Mouse (Mus musculus) MEL (cell line): ENCODE measurements at regions not wholly inside any gene's neighbourhood (a gene's known extent, or its start where the extent isn't known, plus 50 kb on each side); places are given as distances from the start of the nearest gene placed in this dataset.

ENCODE experiments used
- DNase-seq: peaks from one replicate; pipeline ENCODE4 v3.0.0; 2011; ENCODE audit warnings: low read depth, low spot score
- H3K27ac ChIP-seq: 2 replicates; pipeline ENCODE4 v1.5.1; 2012; ENCODE audit warnings: low read depth, mild to moderate bottlenecking, control low read depth, low read length, moderate library complexity; ENCODE audit not compliant: control insufficient read depth
- H3K27me3 ChIP-seq, 2 experiments: fragments of 150-350 bp in 1 of 2; sonication (generic) in 1 of 2; 2 replicates each; pipeline ENCODE4 v1.6.1; 2012; ENCODE audit warnings: low read length in 2 of 2, mild to moderate bottlenecking in 2 of 2, improper control_type of control experiment in 1 of 2, moderate library complexity in 1 of 2; ENCODE audit not compliant: insufficient read depth in 2 of 2, control insufficient read depth in 1 of 2
- H3K36me3 ChIP-seq, 2 experiments: 2 replicates each; pipeline ENCODE4 v1.6.1; 2012 to 2014; ENCODE audit warnings: low read length in 2 of 2, improper control_type of control experiment in 1 of 2, inconsistent platforms in 1 of 2, mild to moderate bottlenecking in 1 of 2; ENCODE audit not compliant: insufficient read depth in 2 of 2, control insufficient read depth in 1 of 2
- H3K4me1 ChIP-seq, 2 experiments: fragments of 150-350 bp in 1 of 2; sonication (generic) in 1 of 2; 2 replicates each; pipeline ENCODE4 v1.6.1; 2012; ENCODE audit warnings: low read length in 2 of 2, improper control_type of control experiment in 1 of 2, mild to moderate bottlenecking in 1 of 2; ENCODE audit not compliant: insufficient read depth in 2 of 2, control insufficient read depth in 1 of 2
- H3K4me3 ChIP-seq, 2 experiments: fragments of 150-350 bp in 1 of 2; sonication (generic) in 1 of 2; 2 replicates each; pipeline ENCODE4 v1.5.1; 2012; ENCODE audit warnings: low read depth in 2 of 2, low read length in 2 of 2, mild to moderate bottlenecking in 2 of 2, moderate library complexity in 2 of 2, control low read depth in 1 of 2, improper control_type of control experiment in 1 of 2; ENCODE audit not compliant: control insufficient read depth in 1 of 2, insufficient read depth in 1 of 2
- H3K79me2 ChIP-seq: 2 replicates; pipeline ENCODE4 v1.6.1; 2012; ENCODE audit warnings: mild to moderate bottlenecking, low read length, moderate library complexity; ENCODE audit not compliant: control insufficient read depth, poor library complexity, insufficient read depth
- H3K9ac ChIP-seq: 2 replicates; pipeline ENCODE4 v1.6.1; 2012; ENCODE audit warnings: low read depth, mild to moderate bottlenecking, control low read depth, low read length, moderate library complexity; ENCODE audit not compliant: control insufficient read depth, poor library complexity, severe bottlenecking
- H3K9me3 ChIP-seq: fragments of 150-350 bp; sonication (generic); replicated peaks from 2 replicates; pipeline ENCODE4 v1.6.1; 2012; ENCODE audit warnings: mild to moderate bottlenecking, low read length, improper control_type of control experiment, moderate library complexity; ENCODE audit not compliant: insufficient read depth
- CHD1 ChIP-seq: IDR thresholded peaks from 2 replicates; pipeline ENCODE4 v1.6.1; 2012; ENCODE audit warnings: low read depth, mild to moderate bottlenecking, inconsistent platforms, low read length, improper control_type of control experiment
- CHD2 ChIP-seq: IDR thresholded peaks from 2 replicates; pipeline ENCODE4 v1.6.1; 2011; ENCODE audit warnings: low read length, improper control_type of control experiment
- CTCF ChIP-seq, 3 experiments: IDR thresholded peaks in 2 of 3; conservative IDR thresholded peaks in 1 of 3; 2 replicates each; pipeline ENCODE4 v1.5.1; 2011 to 2012; ENCODE audit warnings: low read length in 3 of 3, low read depth in 2 of 3, mild to moderate bottlenecking in 2 of 3, improper control_type of control experiment in 1 of 3, inconsistent platforms in 1 of 3, mixed read lengths in 1 of 3, moderate library complexity in 1 of 3; ENCODE audit not compliant: control insufficient read depth in 1 of 3, insufficient read depth in 1 of 3, poor library complexity in 1 of 3, severe bottlenecking in 1 of 3
- E2F4 ChIP-seq: IDR thresholded peaks from 2 replicates; pipeline ENCODE4 v1.6.1; 2011; ENCODE audit warnings: low read depth, low read length, improper control_type of control experiment, borderline replicate concordance
- ELF1 ChIP-seq: IDR thresholded peaks from 2 replicates; pipeline ENCODE4 v1.6.1; 2014; ENCODE audit warnings: low read depth, mild to moderate bottlenecking, inconsistent platforms, low read length, improper control_type of control experiment, moderate library complexity
- EP300 ChIP-seq, 2 experiments: IDR thresholded peaks; 2 replicates each; pipeline ENCODE4 v1.6.1; 2011; ENCODE audit warnings: improper control_type of control experiment in 2 of 2, low read length in 2 of 2, low read depth in 1 of 2, mild to moderate bottlenecking in 1 of 2
- JUND ChIP-seq: IDR thresholded peaks from 2 replicates; pipeline ENCODE4 v1.6.1; 2011; ENCODE audit warnings: low read depth, mild to moderate bottlenecking, improper control_type of control experiment, low read length
- MAFK ChIP-seq: IDR thresholded peaks from 2 replicates; pipeline ENCODE4 v1.6.1; 2011; ENCODE audit warnings: low read depth, mild to moderate bottlenecking, low read length, improper control_type of control experiment, borderline replicate concordance
- MAX ChIP-seq: IDR thresholded peaks from 2 replicates; pipeline ENCODE4 v1.6.1; 2011; ENCODE audit warnings: low read length, improper control_type of control experiment
- MEF2A ChIP-seq: IDR thresholded peaks from 2 replicates; pipeline ENCODE4 v1.6.1; 2014; ENCODE audit warnings: low read depth, mild to moderate bottlenecking, inconsistent platforms, low read length, improper control_type of control experiment; ENCODE audit not compliant: poor library complexity, insufficient replicate concordance, severe bottlenecking; ENCODE audit errors: extremely low read depth
- MYC ChIP-seq: IDR thresholded peaks from 2 replicates; pipeline ENCODE4 v1.6.1; 2011; ENCODE audit warnings: low read depth, mild to moderate bottlenecking, low read length, improper control_type of control experiment, moderate library complexity
- NELFE ChIP-seq: IDR thresholded peaks from 2 replicates; pipeline ENCODE4 v1.6.1; 2011; ENCODE audit warnings: low read depth, low read length, improper control_type of control experiment
- POLR2AphosphoS2 ChIP-seq: IDR thresholded peaks from 2 replicates; pipeline ENCODE4 v1.6.1; 2011; ENCODE audit warnings: low read length, improper control_type of control experiment
- RAD21 ChIP-seq: IDR thresholded peaks from 2 replicates; pipeline ENCODE4 v1.6.1; 2011; ENCODE audit warnings: mild to moderate bottlenecking, low read depth, low read length, improper control_type of control experiment
- RCOR1 ChIP-seq: IDR thresholded peaks from 2 replicates; pipeline ENCODE4 v1.6.1; 2012; ENCODE audit warnings: low read depth, mild to moderate bottlenecking, inconsistent platforms, low read length, improper control_type of control experiment
- SIN3A ChIP-seq: IDR thresholded peaks from 2 replicates; pipeline ENCODE4 v1.6.1; 2012; ENCODE audit warnings: low read length, improper control_type of control experiment, inconsistent platforms
- TAL1 ChIP-seq: IDR thresholded peaks from 2 replicates; pipeline ENCODE4 v1.6.1; 2012; ENCODE audit warnings: mild to moderate bottlenecking, inconsistent platforms, low read length, moderate library complexity, mixed read lengths
- TCF12 ChIP-seq: IDR thresholded peaks from 2 replicates; pipeline ENCODE4 v1.6.1; 2014; ENCODE audit warnings: low read depth, mild to moderate bottlenecking, inconsistent platforms, low read length, improper control_type of control experiment, moderate library complexity
- USF1 ChIP-seq: IDR thresholded peaks from 2 replicates; pipeline ENCODE4 v1.6.1; 2014; ENCODE audit warnings: low read depth, mild to moderate bottlenecking, inconsistent platforms, low read length, improper control_type of control experiment, moderate library complexity
- ZC3H11A ChIP-seq: IDR thresholded peaks from 2 replicates; pipeline ENCODE4 v1.6.1; 2012; ENCODE audit warnings: low read depth, mild to moderate bottlenecking, inconsistent platforms, low read length, improper control_type of control experiment

DNA sequence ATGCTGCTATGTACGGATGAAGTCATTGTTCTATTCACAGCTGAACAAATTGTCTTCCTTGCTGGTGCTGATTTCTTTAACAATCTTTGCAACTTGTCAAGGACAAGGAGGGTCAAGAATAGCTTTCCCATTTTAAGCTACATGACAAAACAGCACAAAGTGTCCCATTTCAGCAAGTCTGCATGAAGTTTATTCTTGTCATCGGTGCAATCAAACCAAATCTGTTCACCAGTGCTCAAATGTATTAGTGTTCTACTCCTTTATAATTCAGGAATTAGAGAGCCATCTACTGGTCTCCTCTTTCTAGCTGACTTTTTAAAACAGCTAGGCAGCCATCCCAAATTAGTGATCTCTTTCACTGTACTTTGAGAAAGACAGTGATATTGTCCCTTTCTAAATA is 1040.8 kb downstream of the Galc start:
- Histone ChIP-seq H3K79me2 (no peaks in the 10 kb centered on the region), H3K4me1 (no peaks in the 10 kb centered on the region), H3K27ac (no peak overlapping the region), H3K36me3 (no peaks in the 10 kb centered on the region), H3K4me3 (no peak overlapping the region), H3K27me3 (no peaks in the 10 kb centered on the region), H3K9me3 (no peaks in the 10 kb centered on the region), H3K9ac (no peak overlapping the region)
- TF ChIP-seq MAX = no peak
- TF ChIP-seq NELFE = no peak
- no peak for TF ChIP-seq POLR2AphosphoS2
- TF ChIP-seq MAFK = no peak
- no peak for TF ChIP-seq E2F4
- no peak for TF ChIP-seq CHD2
- TF ChIP-seq USF1 = no peak
- no peak for TF ChIP-seq ELF1
- no peak for TF ChIP-seq CHD1
- TF ChIP-seq CTCF (IDR thresholded peaks at IDR 0.05 in 2 of 3, conservative IDR thresholded peaks at IDR 0.05 in 1 of 3; ENCODE audit: control insufficient read depth in 1 of 3, insufficient read depth in 1 of 3, low read depth in 2 of 3, low read length in 3 of 3, poor library complexity in 1 of 3, severe bottlenecking in 1 of 3) = no peak
- TF ChIP-seq TAL1 = no peak
- DNase-seq = no peak

DNA sequence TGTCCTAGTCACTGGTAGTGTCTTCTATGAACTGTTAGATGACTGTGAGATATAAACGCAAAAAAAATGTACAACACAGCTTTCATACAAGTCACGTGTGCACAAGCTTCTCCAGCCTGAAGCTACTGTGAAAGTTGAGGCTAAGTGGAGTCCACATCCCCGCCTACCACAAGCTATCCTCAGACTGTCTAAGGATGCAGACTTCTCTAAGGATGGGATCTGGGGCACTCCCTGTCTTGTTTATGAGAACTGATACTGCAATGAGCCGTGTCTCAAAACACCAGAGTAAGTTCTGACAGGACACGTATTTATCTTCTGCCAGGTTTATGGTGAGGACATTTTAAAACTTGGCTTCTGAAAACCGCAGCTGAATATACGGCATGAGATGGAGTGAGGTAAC is 1041.7 kb downstream of the Galc start:
- H3K79me2 ChIP-seq = no peaks in the 10 kb centered on the region
- TF ChIP-seq RCOR1 = no peak
- no peak for TF ChIP-seq TAL1
- TF ChIP-seq MYC = no peak
- TF ChIP-seq JUND = no peak
- no peak overlapping the region for H3K4me3 ChIP-seq
- H3K36me3 ChIP-seq = no peaks in the 10 kb centered on the region
- no peaks in the 10 kb centered on the region for H3K9me3 ChIP-seq
- H3K4me1 ChIP-seq = no peaks in the 10 kb centered on the region
- no peak overlapping the region for H3K27ac ChIP-seq
- H3K27me3 ChIP-seq = no peaks in the 10 kb centered on the region
- no peak for DNase-seq
- H3K9ac ChIP-seq = no peak overlapping the region

DNA sequence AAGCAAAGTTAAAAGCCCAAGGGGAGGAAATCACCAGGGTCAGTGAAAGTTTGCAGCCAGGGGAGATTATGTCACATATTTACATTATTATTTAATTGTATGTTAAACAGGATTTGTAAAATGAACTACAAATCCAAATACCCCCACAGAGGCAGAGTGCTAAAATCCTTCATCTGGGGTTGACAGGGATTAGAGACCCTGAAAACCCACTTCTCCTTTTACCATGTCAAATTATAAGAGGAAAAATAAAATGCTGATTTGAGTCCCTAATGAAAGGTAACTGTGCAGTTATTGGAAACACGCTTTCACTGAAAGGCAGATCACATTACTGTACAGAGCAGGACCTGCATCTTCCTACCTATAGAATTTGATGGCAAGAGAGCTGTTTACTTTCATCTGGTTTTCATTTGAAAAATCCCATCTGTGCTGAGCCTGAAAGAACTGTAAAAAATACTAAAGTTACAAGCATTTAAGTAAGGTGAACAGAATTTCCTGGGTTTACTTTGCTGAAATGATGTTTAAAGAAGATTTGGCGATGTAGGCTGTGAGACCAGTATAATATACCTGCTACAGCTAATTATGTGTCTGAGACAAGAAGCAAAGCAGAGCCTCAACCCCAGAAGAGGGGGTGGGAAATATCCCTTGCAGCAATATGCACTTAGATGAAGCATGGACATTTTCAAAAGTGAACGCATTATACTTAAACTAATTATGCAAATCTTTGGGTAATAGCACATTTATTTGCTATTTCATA is 1055.4 kb downstream of the Galc start:
- DNase-seq = no peak
- Histone ChIP-seq H3K27me3 (no peaks in the 10 kb centered on the region), H3K36me3 (no peaks in the 10 kb centered on the region), H3K4me1 (no peaks in the 10 kb centered on the region), H3K27ac (no peak overlapping the region), H3K4me3 (no peak overlapping the region), H3K79me2 (no peaks in the 10 kb centered on the region), H3K9ac (no peak overlapping the region), H3K9me3 (no peaks in the 10 kb centered on the region)
- TF ChIP-seq SIN3A = no peak
- no peak for TF ChIP-seq TCF12
- TF ChIP-seq ZC3H11A = no peak
- no peak for TF ChIP-seq EP300 (IDR thresholded peaks at IDR 0.05; ENCODE audit: low read depth in 1 of 2, low read length in 2 of 2)
- TF ChIP-seq JUND = no peak
- TF ChIP-seq MEF2A = no peak
- no peak for TF ChIP-seq RAD21
